Mouse (Mus musculus) cerebellum, adult 2 months (tissue): ENCODE data around the gene Tmem205. TPM values are rescaled to one million over a fixed set of nuclear protein-coding genes. Genes with fewer than 3 reads are reported as not detected.
A peak's percentile ranks its signal among the peaks of the same experiment; 100 is the strongest.

ENCODE experiments used
- DNase-seq, 2 experiments: peaks; one replicate each; pipeline ENCODE4 v3.0.0; 2021
- H3K27ac ChIP-seq: fragments of 200-500 bp; 2 replicates; pipeline ENCODE4 v1.5.1; 2012; ENCODE audit warnings: low read length, control low read depth, inconsistent platforms; ENCODE audit not compliant: insufficient read depth
- H3K27me3 ChIP-seq: fragments of 200-500 bp; 2 replicates; pipeline ENCODE4 v1.6.1; 2012; ENCODE audit warnings: inconsistent platforms, mild to moderate bottlenecking, low read length, moderate library complexity; ENCODE audit not compliant: control insufficient read depth, insufficient read depth
- H3K4me1 ChIP-seq: fragments of 200-500 bp; 2 replicates; pipeline ENCODE4 v1.6.1; 2011; ENCODE audit warnings: low read length; ENCODE audit not compliant: control insufficient read depth, insufficient read depth
- H3K4me3 ChIP-seq: fragments of 200-500 bp; replicated peaks from 2 replicates; pipeline ENCODE3; 2011; ENCODE audit warnings: mild to moderate bottlenecking, low read depth, low read length, control low read depth; ENCODE audit not compliant: insufficient read depth
- CTCF ChIP-seq: fragments of 200-500 bp; IDR thresholded peaks from 2 replicates; pipeline ENCODE4 v1.5.1; 2011; ENCODE audit warnings: low read depth, mild to moderate bottlenecking, control low read depth, low read length, moderate library complexity, borderline replicate concordance; ENCODE audit not compliant: insufficient read depth
- POLR2A ChIP-seq: fragments of 200-500 bp; IDR thresholded peaks from 2 replicates; pipeline ENCODE4 v1.6.1; 2011; ENCODE audit warnings: low read length, control low read depth, borderline replicate concordance; ENCODE audit not compliant: insufficient read depth
- whole genome bisulfite sequencing: fragments of 180-500 bp; shearing (Covaris S2); methylation state at CpG from one replicate; pipeline ENCODE4 v1.1.7; 2018; 5-methylcytosine and 5-hydroxymethylcytosine counted together
- polyA plus RNA-seq: library from polyadenylated mRNA; depleted of rRNA; stranded (reverse); fragments of >200 nt; gene quantifications from 2 replicates; pipeline ENCODE4 v1.2.3, GENCODE M21; 2012

Tmem205 gene
- polyA plus RNA-seq, 1 experiment: 62.5 TPM

DNA sequence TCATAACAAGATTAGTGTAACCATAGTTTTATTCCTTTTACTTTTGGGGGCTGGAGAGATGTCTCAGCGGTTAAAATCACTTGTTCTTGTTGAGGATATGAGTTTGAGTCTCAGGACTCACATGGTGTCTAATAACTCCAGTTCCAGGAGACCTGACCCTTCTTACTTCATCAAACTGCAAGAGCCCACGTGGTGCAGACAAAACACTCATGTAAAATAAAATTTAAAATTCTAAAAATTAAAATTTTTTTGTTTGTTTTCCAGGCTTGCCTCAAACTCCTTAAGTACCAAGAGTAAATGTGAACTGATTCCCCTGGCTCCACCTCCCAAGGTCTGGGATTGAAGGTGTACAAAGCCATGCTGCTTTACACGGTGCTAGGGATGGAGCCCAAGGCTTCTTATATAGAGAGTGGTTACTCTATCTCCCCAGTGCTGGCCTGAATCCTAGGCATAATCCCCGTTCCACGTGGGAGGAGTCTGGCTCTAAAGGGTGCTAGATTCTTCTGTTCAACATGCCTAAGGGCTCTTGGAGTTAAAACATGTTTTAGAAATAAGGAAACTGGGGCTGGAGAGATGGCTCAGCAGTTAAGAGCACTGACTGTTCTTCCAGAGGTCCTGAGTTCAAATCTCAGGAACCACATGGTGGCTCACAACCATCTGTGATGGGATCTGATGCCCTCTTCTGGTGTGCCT is 8.5 kb downstream of the Tmem205 start:
- no peak for DNase-seq
- Histone ChIP-seq H3K27ac (no peak overlapping the region), H3K27me3 (no peaks in the 10 kb centered on the region), H3K4me3 (peak overlapping the region; percentile 67), H3K4me1 (peaks cover under 1% of the 10 kb centered on the region; the same call in 1 of the 2 replicates)
- 17% methylated on average over 5 of the region's 5 CpGs for WGBS
- TF ChIP-seq POLR2A (no peak), CTCF (no peak)

DNA sequence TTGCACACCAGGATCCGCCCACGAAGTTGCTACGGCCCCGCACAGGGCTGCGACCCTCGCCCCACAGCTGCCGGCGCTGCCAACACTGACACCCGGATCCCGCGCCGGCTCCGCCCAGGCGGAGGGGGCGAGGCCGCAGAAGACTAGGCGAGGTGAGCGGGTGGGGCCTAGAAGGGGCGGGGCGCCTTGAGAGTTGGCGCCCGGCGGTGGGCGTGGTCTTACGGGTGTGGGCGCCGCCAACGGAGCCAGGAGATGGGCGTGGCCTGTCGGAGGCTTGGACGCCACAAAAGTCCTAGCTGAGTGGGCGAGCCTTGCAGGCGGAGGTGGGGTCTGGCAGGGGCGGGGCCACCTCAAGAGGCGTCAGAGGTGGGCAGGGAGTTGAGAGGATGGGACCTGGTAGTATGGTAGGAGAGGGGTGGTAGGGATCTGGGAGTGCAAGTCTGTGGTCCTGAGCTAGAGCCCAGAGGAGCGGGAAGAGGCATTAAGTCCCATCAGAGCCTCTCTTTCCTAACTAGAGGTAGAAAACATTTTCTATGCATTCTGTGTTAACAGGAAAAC is 9.2 kb downstream of the Tmem205 start, which contains the start of gene Rab3d:
TSS of gene Rab3d (minus strand) at position 158 of the 558 bp plus-strand sequence.
- under 1% methylated on average over 36 of the region's 36 CpGs for WGBS
- TF ChIP-seq CTCF (no peak), POLR2A (peak; percentile 46; the same call in 1 of the 2 replicates)
- Histone ChIP-seq H3K4me1 (no peaks in the 10 kb centered on the region), H3K4me3 (peak within 1 kb of the TSS; percentile 67), H3K27me3 (no peaks in the 10 kb centered on the region), H3K27ac (peak within 1 kb of the TSS; percentile 68; the same call in 1 of the 2 replicates)
- peak; percentile 87 to 88 for DNase-seq

DNA sequence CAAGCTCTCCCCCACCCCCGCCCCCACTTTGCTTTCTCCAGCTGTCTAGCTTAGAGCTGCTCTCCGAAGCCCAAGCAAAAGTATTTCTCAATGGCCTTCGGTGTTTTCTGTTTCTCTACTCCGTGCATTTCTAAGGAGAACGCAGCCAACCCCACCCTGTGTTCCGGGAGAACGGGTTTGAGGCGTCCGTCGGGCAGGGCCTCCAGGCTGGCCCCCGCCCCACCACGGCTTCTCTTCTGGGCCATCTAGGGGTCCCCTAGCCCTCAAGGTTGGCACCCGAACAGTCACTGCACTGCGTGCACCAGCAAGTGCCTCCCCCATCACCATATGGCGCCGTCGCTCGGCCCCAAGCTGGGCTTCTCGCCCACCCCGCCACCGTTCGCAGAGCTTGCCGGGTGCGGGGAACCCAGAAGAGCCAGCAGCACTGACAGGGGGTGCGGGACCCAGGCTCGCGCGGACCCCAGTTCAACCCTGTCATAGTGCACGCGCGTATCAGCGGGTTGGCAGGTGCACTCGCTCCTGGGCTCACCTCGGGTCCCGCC is 9.8 kb downstream of the Tmem205 start:
- WGBS: 2% methylated on average over 35 of the region's 35 CpGs
- no peak for TF ChIP-seq CTCF
- no peak for TF ChIP-seq POLR2A
- Histone ChIP-seq H3K4me1 (no peaks in the 10 kb centered on the region), H3K27me3 (no peaks in the 10 kb centered on the region), H3K27ac (peak overlapping the region; percentile 68; the same call in 1 of the 2 replicates), H3K4me3 (peak overlapping the region; percentile 67)
- no peak for DNase-seq

DNA sequence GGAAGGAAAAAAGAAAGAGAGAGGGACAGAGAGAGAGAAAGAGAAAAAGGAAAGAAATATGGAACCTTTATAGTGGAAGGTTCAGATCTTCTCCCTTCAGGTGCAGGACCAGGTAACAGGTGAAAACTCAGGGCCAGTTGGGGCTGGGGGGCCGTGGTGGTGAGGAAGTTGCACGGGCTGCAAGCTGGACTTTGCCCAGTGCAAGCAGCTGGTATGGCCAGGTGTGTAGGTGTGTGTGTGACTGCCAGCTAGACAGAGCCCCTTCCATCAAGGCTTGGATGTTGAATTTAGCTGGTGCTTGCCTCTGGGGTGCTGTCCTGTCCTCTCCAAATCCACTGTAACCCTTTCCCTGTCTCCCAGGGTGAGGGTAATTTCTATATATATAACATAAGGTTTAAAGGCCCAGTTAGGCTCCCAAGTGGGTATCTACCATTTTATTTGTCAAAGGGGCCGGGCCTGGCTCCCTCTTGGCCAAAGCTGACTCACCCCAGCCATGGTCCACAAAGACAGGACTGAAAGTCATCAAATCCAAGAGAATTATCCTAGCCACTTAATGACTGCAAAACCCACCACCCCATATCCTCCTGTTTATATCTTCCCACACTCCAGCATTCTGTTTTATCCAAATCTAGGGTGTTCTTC is 10.4 kb downstream of the Tmem205 start:
- H3K27ac ChIP-seq: no peak overlapping the region
- H3K4me3 ChIP-seq: peak overlapping the region; percentile 67
- no peak for TF ChIP-seq CTCF
- no peak for TF ChIP-seq POLR2A
- no peaks in the 10 kb centered on the region for H3K4me1 ChIP-seq
- DNase-seq: no peak
- 41% methylated on average over 3 of the region's 3 CpGs for WGBS
- H3K27me3 ChIP-seq: no peaks in the 10 kb centered on the region

GRCm38 (mm10) chr9:21909474-21910223 is 17.7 kb downstream of the Tmem205 start:
- Histone ChIP-seq H3K4me3 (no peak overlapping the region), H3K27me3 (no peaks in the 10 kb centered on the region), H3K4me1 (peaks cover 20% of the 10 kb centered on the region), H3K27ac (peak overlapping the region; percentile 83)
- peak; percentile 42 to 67 for DNase-seq
- 19% methylated on average over 10 of the region's 10 CpGs for WGBS
- TF ChIP-seq CTCF (no peak), POLR2A (no peak)

DNA sequence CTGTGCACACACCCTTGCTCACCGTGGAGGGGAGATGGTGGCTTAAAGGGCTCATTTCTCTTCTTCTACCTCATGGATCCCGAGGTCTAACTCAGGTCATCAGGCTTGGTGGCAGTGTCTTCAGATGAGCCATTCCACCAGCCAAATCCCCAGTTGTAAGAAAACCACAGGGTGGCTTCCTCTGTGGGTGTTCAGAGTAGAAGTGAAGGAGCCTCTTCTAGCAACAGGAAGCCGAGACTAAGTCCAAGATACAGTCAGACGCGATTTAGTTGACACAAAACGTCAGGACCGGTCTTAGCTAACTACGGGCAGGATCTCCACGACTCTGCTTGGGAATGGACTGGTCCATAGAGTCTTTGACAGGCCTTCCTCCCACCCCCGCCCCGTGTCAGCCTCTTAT is 19.1 kb downstream of the Tmem205 start:
- no peak for DNase-seq
- Histone ChIP-seq H3K27me3 (no peaks in the 10 kb centered on the region), H3K4me3 (no peak overlapping the region), H3K27ac (no peak overlapping the region; the same call in 1 of the 2 replicates), H3K4me1 (peaks cover 20% of the 10 kb centered on the region)
- TF ChIP-seq POLR2A: no peak
- no peak for TF ChIP-seq CTCF
- WGBS: 73% methylated on average over 11 of the region's 11 CpGs

DNA sequence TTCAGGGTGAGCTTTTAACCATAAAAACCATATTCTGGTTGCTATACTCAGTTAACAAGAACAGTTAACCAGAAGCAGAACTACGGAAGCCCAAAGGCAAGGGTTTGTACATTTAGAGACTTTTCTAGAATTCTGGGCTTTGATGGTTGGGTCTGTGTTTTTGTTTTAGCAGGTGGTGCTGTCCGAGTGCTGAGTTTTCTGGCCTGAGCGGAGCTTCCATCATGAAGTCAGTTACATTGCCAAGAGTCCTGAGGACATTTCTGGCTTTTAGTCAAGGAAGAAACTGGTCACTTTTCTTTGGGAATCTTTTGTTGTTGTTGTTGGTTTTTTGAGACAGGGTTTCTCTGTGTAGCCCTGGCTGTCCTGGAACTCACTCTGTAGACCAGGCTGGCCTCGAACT is 23.3 kb downstream of the Tmem205 start:
- Histone ChIP-seq H3K4me3 (no peak overlapping the region), H3K27me3 (no peaks in the 10 kb centered on the region), H3K27ac (no peak overlapping the region), H3K4me1 (peaks cover 2% of the 10 kb centered on the region; the same call in 1 of the 2 replicates)
- no peak for DNase-seq
- 66% methylated on average over 4 of the region's 4 CpGs for WGBS
- TF ChIP-seq CTCF (no peak), POLR2A (no peak)

DNA sequence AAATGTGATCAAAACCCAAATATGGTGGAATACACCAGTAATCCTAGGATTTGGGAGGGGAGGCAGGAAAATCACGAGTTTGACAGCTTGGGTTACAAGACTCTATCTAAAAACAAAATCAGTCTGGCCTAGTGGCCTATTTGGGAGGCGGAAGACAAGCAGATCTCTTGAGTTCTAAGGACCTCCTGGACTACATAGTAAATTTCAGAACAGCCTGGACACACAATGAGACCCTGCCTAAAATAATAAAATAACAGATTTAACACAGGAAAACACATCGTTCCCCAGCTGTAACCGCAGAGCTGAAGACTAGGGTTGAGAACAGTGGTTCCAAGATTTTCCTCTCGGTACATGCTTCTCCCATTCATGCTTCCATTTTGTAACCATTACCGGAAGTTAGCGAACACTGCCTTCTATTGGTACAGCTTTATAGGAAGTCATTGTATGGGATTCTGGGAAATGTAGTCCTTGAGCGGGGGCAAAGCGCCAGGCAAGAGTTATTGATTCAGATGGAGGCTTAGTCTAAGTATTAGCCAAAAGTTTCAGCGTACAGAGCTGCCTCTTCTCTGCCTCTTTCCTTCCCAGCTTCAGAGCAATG is 26.0 kb downstream of the Tmem205 start:
- Histone ChIP-seq H3K4me1 (no peaks in the 10 kb centered on the region; the same call in 1 of the 2 replicates), H3K27me3 (no peaks in the 10 kb centered on the region), H3K4me3 (peak overlapping the region; percentile 59), H3K27ac (no peak overlapping the region; the same call in 1 of the 2 replicates)
- peak; percentile 70 to 79 for DNase-seq
- 6% methylated on average over 10 of the region's 10 CpGs for WGBS
- peak; percentile 2; the same call in 1 of the 2 replicates for TF ChIP-seq CTCF
- TF ChIP-seq POLR2A: peak; percentile 58; the same call in 1 of the 2 replicates
